Mouse (Mus musculus) left cerebral cortex, postnatal 4 days (tissue): ENCODE results near the gene Tbc1d30. TPM values are rescaled to one million over a fixed set of nuclear protein-coding genes. Genes with fewer than 3 reads are reported as not detected.
A peak's percentile ranks its signal among the peaks of the same experiment; 100 is the strongest.

Experiments used
- DNase-seq: peaks from one replicate; pipeline ENCODE4 v3.0.0-alpha.2; 2022
- intact Hi-C: fragments of 180-260 bp; cut with DNase I; formaldehyde crosslinking; loops from one replicate; pipeline ENCODE4 v1.15.1; 2025
- total RNA-seq, 2 experiments: library from RNA; stranded (reverse); gene quantifications; 2 replicates each; pipeline ENCODE4 v1.2.3; 2021

Gene Tbc1d30
- total RNA-seq, 2 experiments from 2014 or later = 64.4 to 66.5 TPM

DNA sequence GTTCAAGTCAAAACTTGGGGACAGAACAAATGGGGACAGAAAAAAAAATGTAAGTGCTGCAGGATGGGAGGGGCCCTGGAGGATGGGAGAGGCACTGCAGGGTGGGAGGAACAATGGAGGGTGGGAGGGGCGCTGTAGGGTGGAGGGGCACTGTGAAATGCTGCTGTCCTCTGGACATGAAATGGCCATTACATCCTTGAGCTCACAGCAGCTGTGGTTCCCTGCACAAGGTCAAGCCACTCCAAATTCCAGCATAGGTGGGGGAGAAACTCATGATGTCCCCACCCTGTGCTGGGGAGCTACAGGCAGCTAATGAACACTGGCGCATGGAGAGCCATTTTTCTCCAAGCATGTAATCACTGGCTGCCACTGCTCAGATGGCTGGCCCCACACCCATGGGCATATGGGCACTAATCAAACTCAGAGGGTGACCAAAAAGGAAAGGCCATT lies 74.0 kb downstream of the Tbc1d30 start:
- intact Hi-C loops = no loop called here
- DNase-seq = peak; percentile 50

DNA sequence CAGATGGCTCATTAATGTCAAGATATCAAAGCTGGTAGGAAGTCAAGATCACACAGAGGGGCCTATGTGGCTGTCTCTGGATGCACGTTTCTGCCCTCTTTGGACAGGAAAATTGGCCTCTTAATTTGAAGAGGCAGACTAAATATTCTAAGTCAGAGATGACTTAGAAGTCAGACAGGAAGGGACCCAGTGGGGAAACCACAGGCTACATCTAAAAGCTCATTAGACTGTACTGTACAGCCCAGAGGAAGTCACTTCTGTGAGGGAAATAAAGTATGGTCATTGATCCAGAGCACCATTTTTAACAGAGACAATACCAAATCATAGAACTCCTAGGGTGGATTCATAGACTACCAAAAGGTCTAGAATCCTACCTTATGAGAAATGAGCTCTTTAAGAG lies 76.1 kb downstream of the Tbc1d30 start:
- intact Hi-C loops = no loop called here
- no peak for DNase-seq

DNA sequence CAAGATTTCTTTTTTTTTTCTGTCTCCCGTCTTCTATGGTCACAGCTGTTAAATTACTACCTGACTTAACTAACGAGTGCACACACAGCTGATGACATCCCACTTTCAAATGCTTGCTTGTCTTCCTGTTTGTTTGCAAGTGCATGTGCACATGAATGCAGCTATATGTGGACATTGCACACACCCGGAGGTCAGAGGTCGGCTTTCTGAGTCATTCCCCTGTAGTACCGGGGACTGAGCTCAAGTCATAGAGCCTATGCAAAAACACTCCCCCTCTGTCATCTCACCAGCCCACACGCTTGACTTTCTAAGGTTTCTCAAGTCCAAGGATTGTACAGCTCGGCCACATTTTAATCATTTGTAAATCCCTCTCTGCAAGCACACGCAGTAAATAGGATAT lies 80.1 kb downstream of the Tbc1d30 start:
- intact Hi-C loops = no loop called here
- DNase-seq = no peak

DNA sequence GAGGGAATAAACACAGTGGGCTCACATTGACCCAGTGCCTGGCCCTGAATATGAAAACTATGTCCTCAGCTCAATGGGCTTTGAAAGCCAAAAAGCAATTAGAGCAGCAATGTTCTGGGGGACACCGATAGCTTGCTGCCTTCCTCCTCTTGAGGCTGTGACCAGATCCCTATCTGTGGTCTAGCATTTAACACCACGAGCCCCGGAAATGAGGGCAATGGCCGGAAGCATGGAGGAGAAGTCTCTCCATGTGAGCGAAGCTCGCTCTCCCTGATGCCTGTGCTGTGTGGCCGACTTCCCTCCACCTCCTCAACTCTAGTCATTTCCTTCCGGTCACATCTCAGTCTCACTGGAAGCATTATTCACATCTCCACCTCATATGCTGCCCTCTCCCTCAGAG lies 82.3 kb downstream of the Tbc1d30 start:
- intact Hi-C loops = no loop called here
- DNase-seq = no peak

DNA sequence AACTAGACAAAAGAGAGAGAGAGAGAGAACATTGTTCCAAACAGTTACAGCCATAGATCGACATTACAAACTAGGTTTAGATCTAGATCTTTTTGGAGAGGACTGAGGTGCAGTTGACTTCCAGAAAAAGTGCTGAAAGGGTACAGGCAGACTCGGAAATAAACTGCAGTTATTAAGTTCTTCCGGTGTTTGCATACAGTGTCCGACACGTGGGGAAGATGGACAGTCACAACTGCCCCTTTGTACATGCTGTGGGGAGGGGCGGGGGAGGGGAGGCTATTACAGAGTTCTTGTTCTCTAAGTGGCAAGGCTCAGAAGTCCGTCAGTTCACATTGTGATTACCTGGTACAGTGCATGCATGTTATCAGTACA lies 86.9 kb downstream of the Tbc1d30 start:
- intact Hi-C loops = no loop called here

DNA sequence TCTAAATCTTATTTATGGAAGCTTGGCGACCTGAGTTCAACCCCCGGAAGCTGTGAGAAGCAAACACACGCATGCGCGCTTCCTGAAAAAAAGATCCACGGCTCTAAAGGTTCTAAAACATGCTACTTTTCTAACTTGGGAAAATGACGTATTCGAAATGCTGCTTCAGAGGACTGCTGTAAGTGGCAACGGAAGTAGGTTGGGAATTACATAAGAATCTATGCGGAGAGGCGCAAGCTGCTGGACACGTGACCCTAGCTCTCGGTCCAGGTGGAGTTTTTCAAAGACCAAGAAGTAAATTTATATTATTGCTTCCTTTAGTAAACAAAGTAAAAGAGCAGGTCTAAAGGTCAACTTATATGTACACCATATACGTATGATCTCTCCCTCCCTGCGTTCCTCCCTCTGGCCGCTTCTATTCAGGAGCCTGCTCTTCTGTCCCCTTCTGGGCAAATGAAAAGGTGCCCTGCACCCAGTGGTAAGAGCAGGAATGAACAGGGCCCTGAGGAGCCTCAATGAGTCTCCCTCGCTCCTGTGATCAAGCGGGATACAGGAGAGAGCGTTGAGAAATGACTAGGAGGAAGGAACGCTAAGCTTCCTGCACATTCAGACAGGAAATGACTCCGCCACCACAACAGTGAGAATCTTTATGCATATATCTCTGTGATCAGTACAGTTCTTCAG lies 87.4 kb downstream of the Tbc1d30 start:
- intact Hi-C loops = no loop called here
- no peak for DNase-seq

More for the DNA sequence above, 86.9 kb downstream of the Tbc1d30 start:
- DNase-seq = no peak

DNA sequence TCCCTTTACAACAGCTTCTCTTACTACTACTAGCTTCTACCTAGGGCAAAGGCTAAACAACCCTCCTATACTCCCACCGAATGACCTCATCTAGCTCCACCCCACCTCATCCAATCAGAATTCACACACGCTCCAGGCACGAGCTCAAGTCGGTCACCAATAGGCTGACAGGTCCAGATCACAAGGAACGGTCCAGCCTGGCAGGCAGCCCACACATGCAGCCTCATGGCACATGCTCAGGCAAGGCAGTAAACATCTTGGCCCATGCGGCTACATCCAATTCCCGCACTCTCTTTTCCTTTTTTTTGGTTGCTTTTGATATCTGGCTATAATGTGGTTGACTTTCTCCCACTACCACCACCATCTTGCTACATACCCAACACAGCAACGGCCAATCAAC lies 88.9 kb downstream of the Tbc1d30 start:
- intact Hi-C loops = no loop called here
- DNase-seq = peak; percentile 19

DNA sequence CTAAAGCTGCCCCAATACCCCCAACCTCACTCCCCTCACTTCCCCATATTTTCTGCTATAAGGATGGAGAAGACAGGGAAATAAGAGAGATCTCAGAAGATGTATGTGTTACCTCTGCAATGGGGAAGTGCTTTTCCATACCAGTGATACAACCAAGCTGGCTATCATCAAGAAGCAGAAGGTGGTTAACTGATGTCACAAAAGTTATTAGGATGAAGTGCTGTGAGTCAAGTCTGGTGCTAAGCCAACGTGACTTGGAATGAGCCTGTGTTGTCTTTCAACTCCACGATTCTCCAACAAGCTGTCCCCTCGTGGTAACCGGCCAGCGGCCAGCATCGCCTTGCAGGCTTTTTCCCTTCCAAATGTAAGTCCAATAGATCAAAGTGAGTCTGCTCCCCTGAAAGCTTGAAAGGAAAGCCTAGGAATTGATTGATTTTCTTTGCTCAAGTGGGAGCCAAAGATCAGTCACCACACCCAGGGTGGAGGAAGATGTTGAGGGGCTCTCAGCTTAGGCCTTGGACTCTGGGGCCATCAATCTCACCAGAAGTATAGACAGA lies 90.0 kb downstream of the Tbc1d30 start:
- DNase-seq = no peak
- intact Hi-C loops = no loop called here

DNA sequence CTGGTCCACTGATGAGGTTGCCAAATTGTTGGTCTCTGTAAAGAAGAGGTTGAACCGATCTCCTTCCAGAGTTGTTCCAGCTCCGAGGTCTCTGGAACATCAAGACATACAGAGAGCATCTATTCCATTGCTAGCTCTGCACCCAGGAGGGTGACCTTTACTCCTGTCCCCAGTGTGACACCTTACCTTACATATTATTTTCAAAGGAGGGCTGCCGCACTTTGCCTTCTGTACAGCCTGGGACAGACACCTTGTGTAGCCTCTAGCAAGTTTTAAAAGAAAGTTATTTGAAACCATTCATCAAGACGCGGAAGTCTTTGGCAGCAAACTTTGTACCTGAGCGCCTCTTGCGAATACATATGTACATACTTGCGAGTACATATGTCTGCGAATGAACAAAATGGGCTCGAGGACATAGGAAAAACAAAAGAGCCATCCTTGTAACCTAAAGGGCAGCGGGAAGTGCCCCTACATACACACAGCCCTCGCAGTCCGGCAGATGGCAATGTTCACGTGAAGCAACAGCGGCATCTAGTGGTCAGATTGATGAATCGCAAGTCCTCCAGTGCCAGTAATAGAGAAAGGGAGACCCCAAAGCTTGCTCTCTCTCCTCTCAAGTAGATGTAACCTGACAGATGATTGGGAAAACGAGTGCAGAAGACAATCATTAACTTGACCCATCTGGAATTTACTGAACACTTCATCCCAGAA lies 94.8 kb downstream of the Tbc1d30 start:
- DNase-seq = peak; percentile 63
- intact Hi-C loops = loop anchor here (5.0 to 10.0 kb wide), 4 partner anchors 224 to 1021 kb away; partner anchors contain the start of gene Wif1

DNA sequence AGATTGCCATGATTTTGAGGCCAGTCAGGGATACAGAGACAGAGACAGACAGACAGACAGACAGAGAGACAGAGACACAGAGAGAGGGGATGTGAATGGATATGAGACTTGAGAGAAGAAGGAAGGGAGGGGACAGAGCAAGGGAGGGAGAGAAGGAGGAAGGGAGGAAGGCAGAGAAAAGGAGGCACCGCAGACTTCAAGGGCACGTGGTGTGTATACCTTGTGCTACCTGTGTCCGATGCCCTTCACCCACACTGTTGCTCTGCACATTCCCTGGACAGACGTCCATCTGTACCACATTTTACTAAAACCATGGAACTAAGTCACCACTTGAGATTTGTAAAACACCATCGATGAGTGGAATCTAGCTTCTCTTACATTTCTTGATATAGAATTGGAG lies 95.6 kb downstream of the Tbc1d30 start:
- DNase-seq = no peak
- intact Hi-C loops = loop anchor here (5.0 to 10.0 kb wide), 4 partner anchors 223 to 1021 kb away; partner anchors contain the start of gene Wif1

DNA sequence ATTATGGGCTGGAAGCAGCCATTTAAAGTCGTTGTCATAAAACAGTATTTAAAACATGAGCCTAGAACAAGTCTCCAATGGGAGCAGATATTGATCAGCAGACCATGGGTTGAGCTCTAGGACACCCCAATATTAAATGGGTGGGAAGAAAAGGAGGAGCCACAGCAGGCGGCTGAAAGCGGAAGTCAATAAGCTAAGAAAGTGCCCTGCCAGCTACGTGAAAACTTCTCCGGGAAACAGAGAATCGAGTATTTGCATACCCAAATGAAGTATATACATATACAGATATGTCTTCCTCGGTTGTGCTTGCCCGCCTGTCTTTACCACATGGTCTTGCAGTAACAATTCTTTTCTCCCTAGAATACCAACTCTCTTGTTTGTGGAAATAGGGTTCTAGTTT lies 96.7 kb downstream of the Tbc1d30 start:
- intact Hi-C loops = loop anchor here (10.0 kb wide), 1 partner anchor 1020 kb away; no protein-coding TSS in a partner anchor
- no peak for DNase-seq

DNA sequence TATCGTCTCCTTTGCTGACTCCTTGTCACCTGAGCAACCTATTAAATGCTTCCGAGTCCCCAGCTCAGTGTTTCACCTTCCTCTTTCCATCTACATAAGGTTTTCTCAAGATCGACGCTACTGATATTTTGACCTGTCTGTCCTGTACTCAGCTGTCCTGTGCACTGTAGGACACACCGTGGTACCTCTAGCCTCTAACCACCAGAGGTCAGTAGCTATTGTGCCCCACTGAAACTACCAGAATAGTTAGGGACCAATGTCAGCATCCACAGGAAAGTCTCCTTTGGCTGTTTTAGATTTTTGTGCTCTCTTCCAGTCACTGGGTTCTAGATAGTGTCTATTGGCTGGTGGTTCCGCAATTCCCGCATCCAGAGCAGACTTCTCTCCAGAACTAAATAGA lies 98.3 kb downstream of the Tbc1d30 start:
- intact Hi-C loops = loop anchor here (10.0 kb wide), 1 partner anchor 1018 kb away; no protein-coding TSS in a partner anchor
- DNase-seq = no peak

DNA sequence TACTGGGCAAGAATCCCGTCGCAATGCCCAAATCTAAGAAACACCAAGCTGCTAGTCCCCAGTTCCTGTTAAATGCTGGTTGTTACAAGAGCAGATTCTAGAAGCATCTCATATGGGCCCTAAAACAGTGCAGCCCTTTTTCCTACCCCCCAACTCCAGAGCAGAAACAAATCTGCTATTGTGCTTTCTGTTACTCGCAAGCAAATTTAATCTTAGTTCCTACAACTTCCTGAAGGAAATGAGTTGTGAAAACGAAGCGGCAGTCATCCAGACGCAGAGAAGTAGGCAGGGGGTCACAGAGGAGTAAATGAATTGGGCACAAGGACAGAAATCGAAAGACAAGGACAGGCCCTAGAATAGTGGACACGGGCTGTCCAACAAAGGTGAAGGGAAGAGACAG lies 99.9 kb downstream of the Tbc1d30 start:
- no peak for DNase-seq
- intact Hi-C loops = loop anchor here (10.0 kb wide), 1 partner anchor 1016 kb away; no protein-coding TSS in a partner anchor

DNA sequence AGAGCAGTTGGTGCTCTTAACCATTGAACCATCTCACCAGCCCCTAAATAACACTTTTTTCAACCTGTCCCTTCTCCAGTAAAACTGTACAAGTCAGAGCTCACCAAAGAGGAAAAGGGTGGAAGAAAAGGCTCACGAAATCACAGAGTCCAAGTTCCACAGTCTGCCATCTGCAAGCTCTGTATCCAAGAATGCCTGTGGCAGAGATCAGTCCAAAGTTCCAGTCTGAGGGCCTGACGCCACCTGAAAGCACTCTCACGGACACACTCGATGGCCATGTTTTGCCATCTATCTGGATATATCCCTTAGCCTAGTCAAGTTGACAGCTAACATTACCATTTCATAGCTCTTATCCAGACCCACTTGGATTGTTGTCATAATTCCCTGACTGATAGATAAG lies 101.3 kb downstream of the Tbc1d30 start:
- intact Hi-C loops = loop anchor here (10.0 kb wide), 1 partner anchor 1015 kb away; no protein-coding TSS in a partner anchor
- no peak for DNase-seq

DNA sequence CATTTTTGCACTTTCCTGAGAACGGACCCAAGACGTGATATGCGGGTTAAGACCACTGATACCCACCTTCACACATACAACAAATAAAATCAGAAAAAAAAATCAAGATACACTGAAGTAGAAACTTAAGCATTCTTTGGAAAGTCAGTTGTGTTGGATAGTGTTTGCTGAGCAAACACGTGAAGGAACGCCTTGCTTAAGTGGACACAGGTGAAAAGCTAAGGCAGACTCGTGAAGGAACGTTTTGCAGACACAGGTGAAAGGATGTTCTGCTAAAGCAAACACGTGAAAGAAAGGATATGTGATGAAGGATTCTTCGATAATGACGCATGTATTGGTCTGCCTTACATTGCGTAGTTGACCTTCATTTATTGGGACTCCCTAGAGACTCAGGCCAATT lies 103.5 kb downstream of the Tbc1d30 start:
- intact Hi-C loops = no loop called here
- no peak for DNase-seq

DNA sequence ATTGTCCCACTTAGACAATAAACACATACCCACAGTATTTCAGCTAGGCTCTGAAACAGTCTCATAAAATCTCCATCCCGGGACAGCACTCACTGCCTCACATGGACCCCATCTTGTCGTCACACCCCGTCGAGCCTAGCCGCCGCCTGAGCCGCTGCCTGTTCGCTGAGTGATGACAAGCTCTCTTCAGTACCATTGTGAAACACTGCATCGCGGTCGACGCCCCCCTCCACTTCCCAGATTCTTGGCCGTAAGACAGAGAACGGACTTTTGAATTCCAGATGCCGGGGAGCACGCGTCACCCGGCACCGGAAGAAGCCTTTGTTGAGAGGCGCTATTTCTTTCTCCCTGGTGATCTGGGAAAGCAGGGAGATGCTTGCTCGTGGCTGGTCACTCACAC lies 104.1 kb downstream of the Tbc1d30 start:
- intact Hi-C loops = no loop called here
- DNase-seq = no peak

DNA sequence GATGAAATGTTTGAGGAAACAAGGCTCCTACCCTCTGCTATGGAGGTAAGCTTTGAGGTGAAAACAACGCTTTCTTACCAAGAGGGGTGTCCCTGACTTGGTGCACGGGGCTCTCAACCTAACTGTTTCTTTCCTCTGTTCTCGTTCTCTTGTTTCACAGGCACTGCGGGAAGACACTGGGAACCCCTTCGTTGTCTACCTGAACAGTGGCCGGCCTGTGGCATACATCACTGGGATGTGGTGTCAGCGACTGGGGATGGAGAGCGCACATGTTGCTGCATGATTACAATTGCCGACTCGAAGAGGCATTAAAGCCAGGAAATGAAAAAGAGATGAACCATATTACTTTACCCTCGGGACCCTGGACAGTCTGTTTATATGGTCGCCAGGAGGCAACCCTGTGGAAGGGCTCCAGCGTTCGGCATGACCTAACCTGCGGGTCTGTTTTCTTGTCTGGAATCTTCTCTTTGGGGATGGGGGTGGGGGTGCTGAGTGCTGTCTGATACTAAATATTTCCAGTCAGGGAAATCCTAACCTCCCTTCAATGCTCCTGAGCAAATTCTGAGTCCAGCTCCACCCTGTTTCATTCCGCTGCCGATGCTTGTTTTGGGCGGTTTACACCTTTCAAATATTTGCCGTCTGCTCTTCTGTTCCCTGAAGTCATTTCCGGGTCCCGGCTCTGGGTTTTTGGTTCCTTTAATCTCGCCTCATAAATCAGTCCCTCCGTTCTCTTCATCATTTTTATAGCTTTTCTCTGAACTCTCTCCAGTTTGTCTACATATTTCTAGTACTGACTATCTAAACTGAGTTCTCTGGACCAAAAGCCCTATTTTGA lies 107.5 kb downstream of the Tbc1d30 start:
- no peak for DNase-seq
- intact Hi-C loops = no loop called here

DNA sequence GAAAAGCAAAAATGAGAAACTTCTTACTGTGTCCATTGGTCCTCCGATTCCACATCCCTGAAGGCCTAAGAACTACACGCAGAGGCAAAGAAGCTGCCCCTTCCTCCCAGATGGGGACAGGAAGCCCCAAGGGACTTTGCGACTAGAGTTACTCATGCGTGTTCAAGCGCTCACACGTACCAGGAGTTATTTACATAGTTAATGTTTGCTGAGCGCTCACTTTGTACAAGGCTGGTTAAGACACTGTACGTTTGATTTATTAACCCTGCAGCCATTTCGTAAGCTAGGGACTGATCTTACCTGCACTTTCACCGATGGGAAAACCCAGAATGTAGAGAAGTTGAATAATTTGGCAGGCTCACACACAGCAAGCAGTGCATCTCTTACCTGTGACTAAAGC lies 108.5 kb downstream of the Tbc1d30 start:
- DNase-seq = no peak
- intact Hi-C loops = no loop called here

DNA sequence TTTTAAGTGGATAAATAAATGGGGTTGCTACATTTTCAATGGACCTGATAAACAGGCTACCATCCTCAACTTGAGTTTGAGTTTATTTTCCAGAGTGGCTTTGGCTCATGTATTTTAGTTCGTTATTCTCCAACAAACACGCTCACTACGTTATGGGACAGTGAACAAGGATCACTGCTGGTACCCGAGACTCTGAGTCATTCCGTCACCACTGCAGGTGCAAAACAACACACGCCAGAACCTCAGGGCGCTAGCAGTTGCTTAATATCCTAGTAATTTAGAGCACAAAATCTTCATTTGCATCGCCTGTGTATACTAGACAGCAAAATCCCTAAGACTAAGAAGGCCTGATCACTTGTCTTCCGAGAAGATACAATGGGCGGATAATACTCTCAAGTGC lies 112.0 kb downstream of the Tbc1d30 start:
- DNase-seq = no peak
- intact Hi-C loops = no loop called here

DNA sequence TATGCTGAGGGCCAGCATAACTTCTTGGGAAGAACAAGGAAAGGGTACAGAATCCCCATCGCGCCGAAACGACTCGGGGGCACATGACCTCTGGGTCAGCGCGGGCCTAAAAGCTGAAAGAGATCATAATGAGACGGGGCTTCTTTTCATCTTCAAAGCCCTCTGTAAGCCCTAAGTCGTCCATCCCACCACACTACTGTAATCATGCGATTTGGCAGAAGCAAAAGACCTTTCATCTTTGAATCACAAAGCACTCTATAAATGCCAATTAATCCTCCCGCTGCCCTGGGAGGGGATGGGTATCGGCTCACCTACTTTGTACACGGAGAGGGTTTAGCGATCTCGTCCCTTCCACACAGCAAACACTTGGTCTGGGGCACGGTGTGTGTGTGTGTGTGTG lies 112.5 kb downstream of the Tbc1d30 start:
- DNase-seq = no peak
- intact Hi-C loops = no loop called here

DNA sequence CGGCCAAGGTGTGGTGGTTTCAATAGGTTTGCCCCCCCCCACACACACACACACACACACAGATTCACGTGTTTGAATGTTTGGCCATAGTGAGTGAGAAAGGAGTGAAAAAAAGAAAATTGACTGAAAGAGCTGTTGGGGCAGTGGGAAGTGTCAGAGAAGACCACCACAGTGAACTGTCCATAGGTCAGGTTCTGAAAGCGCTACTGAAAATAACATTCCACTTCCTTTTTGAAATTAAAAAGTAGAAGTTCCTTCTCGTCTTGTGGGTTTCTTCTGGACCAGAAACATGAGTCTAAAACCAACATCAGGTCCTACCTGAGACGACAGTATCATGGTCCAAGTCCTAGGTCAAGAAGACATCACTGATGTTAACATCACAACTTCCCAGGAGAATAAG lies 113.7 kb downstream of the Tbc1d30 start:
- intact Hi-C loops = no loop called here
- no peak for DNase-seq
